Mouse (Mus musculus): ENCODE data around the gene Gm7942. TPM values are rescaled to one million over a fixed set of nuclear protein-coding genes. Genes with fewer than 3 reads are reported as not detected.

Gene Gm7942
- polyA plus RNA-seq (2017; shearing (Covaris generic)): not detected

GRCm38 (mm10) chr5:95106638-95107037 lies at the start of gene Gm7942:
Gm7942 (plus strand) TSS chr5:95106938.

Other genes starting within 250 kb of the Gm7942 start
- 0.62 TPM for gene Gm3183, start 241.5 kb upstream of the Gm7942 start, polyA plus RNA-seq (2017; shearing (Covaris generic))
- gene Gm6367, start 118.3 kb upstream of the Gm7942 start, polyA plus RNA-seq (2017; shearing (Covaris generic)): not detected
- gene Gm16513, start 75.7 kb downstream of the Gm7942 start, polyA plus RNA-seq (2017; shearing (Covaris generic)): 0.55 TPM
- not detected for gene Gm10424, start 165.8 kb downstream of the Gm7942 start, polyA plus RNA-seq (2017; shearing (Covaris generic))
- gene Gm3259, start 199.0 kb downstream of the Gm7942 start, polyA plus RNA-seq (2017; shearing (Covaris generic)): not detected